17 mouse cellular contexts compared by ENCODE assay signal in genomic region chr17:75248632-75249031, GRCm38 (mm10).
"Had no signal": no experiment of that assay in that cellular context is flagged by ENCODE, and none has a peak within 500 bp of the region (broad histone marks: within the 10 kb centered on the region; RNA-seq: fewer than 3 reads in every experiment).

No protein-coding gene starts in this region.

- H3K4me3 ChIP-seq: left cerebral cortex, adult 2 months; limb, embryonic 12.5 days; limb, embryonic 15.5 days; lung, embryonic 15.5 days; midbrain, embryonic 12.5 days; midbrain, embryonic 15.5 days had no signal

- H3K36me3 ChIP-seq: lung, embryonic 15.5 days; midbrain, embryonic 12.5 days; midbrain, embryonic 15.5 days had no signal

- DNase-seq: kidney, adult 2 months; kidney, postnatal 25 days; layer of hippocampus, postnatal 36 days; left cerebral cortex, postnatal 4 days; liver, postnatal 0 days; lung, postnatal 10 days; thymus, adult 18-20 months; thymus, postnatal 36 days had no signal

- H3K4me1 ChIP-seq: lung, embryonic 15.5 days; midbrain, embryonic 12.5 days; midbrain, embryonic 15.5 days had no signal

- ATAC-seq: intestine, embryonic 16.5 days; liver, postnatal 0 days; midbrain, embryonic 15.5 days had no signal

- H3K27me3 ChIP-seq: limb, embryonic 12.5 days; limb, embryonic 15.5 days; lung, embryonic 15.5 days; midbrain, embryonic 12.5 days; midbrain, embryonic 15.5 days had no signal

- H3K9ac ChIP-seq: limb, embryonic 12.5 days; limb, embryonic 15.5 days; liver, embryonic 14.5 days; liver, postnatal 0 days; lung, embryonic 15.5 days; midbrain, embryonic 12.5 days; midbrain, embryonic 15.5 days had no signal

- H3K9me3 ChIP-seq: limb, embryonic 12.5 days; limb, embryonic 15.5 days; lung, embryonic 15.5 days; midbrain, embryonic 12.5 days; midbrain, embryonic 15.5 days had no signal

- H3K4me2 ChIP-seq: limb, embryonic 12.5 days; limb, embryonic 15.5 days; liver, embryonic 11.5 days; lung, embryonic 15.5 days; midbrain, embryonic 12.5 days; midbrain, embryonic 15.5 days had no signal

- H3K27ac ChIP-seq: left cerebral cortex, adult 2 months; limb, embryonic 12.5 days; limb, embryonic 15.5 days; liver, embryonic 14.5 days; lung, embryonic 15.5 days; midbrain, embryonic 12.5 days; midbrain, embryonic 15.5 days had no signal
